Mouse (Mus musculus) kidney, adult 9 months (tissue): ENCODE data around the gene Desi1.
"Not testable (repeated sequence)": the region's sequence is repeated elsewhere in the genome, so short reads cannot be mapped to it uniquely, and the experiment has no call there.

Experiments
- DNase-seq: peaks from one replicate; pipeline ENCODE4 v3.0.0; 2022

The Desi1 gene

GRCm38 (mm10) chr15:82017461-82017860 lies 16.2 kb downstream of the Desi1 start:
- DNase-seq, result no peak

GRCm38 (mm10) chr15:82016830-82017229 lies 16.8 kb downstream of the Desi1 start:
- DNase-seq, result no peak

GRCm38 (mm10) chr15:82016101-82016808 lies 17.4 kb downstream of the Desi1 start:
- DNase-seq, result peak; percentile 99

- peak; percentile 35 for DNase-seq
Observed at GRCm38 (mm10) chr15:82015392-82016100, 18.1 kb downstream of the Desi1 start.

- no peak for DNase-seq
Observed at GRCm38 (mm10) chr15:82014745-82015391, 18.8 kb downstream of the Desi1 start.

- DNase-seq, result no peak
Observed at GRCm38 (mm10) chr15:82011947-82012346, 21.7 kb downstream of the Desi1 start.

GRCm38 (mm10) chr15:82004257-82004656 lies 29.4 kb downstream of the Desi1 start:
- DNase-seq, result no peak

GRCm38 (mm10) chr15:81993992-81994391 lies 39.7 kb downstream of the Desi1 start:
- no peak for DNase-seq

GRCm38 (mm10) chr15:81990549-81990948 lies 43.1 kb downstream of the Desi1 start:
- DNase-seq, result no peak

- peak; percentile 92 for DNase-seq
Observed at GRCm38 (mm10) chr15:81989371-81990062, 44.1 kb downstream of the Desi1 start.

GRCm38 (mm10) chr15:81987646-81988045 lies 46.0 kb downstream of the Desi1 start, which contains the start of gene Xrcc6:
Gene Xrcc6 (plus strand): TSS chr15:81987835.
- DNase-seq, result no peak

GRCm38 (mm10) chr15:81985267-81986161 lies 48.1 kb downstream of the Desi1 start:
- DNase-seq, result no peak

- DNase-seq, result peak; percentile 37
Observed at GRCm38 (mm10) chr15:81982173-81982572, 51.5 kb downstream of the Desi1 start.

- no peak for DNase-seq
Observed at GRCm38 (mm10) chr15:81980321-81980720, 53.3 kb downstream of the Desi1 start, which contains the start of gene 1700029P11Rik. Gene 1700029P11Rik (plus strand): TSS chr15:81980540.

GRCm38 (mm10) chr15:81975156-81975555 lies 58.5 kb downstream of the Desi1 start:
- DNase-seq, result not testable (repeated sequence)

- DNase-seq, result not testable (repeated sequence)
Observed at GRCm38 (mm10) chr15:81970498-81970897, 63.2 kb downstream of the Desi1 start.

- not testable (repeated sequence) for DNase-seq
Observed at GRCm38 (mm10) chr15:81969635-81970034, 64.0 kb downstream of the Desi1 start.

- DNase-seq, result peak; percentile 59
Observed at GRCm38 (mm10) chr15:81969173-81969572, 64.5 kb downstream of the Desi1 start.

GRCm38 (mm10) chr15:81968447-81968846 lies 65.2 kb downstream of the Desi1 start:
- DNase-seq, result no peak

GRCm38 (mm10) chr15:81967821-81968220 lies 65.8 kb downstream of the Desi1 start:
- no peak for DNase-seq

- DNase-seq, result no peak
Observed at GRCm38 (mm10) chr15:81966062-81966829, 67.4 kb downstream of the Desi1 start.
